Mouse (Mus musculus): ENCODE results near the gene Lpin1. TPM values are rescaled to one million over a fixed set of nuclear protein-coding genes. Genes with fewer than 3 reads are reported as not detected.

Gene Lpin1
- 6.4 and 10.6 TPM in 2 replicates for polyA plus RNA-seq (2016; fragmentation: Nextera tagmentation; extraction: Ambion mirVana)

GRCm38 (mm10) chr12:16610936-16611335 lies at the start of gene Lpin1:
Gene Lpin1, minus strand, starts transcription at chr12:16610966.
- Histone ChIP-seq H3K27me3 (ENCODE audit: insufficient read depth, poor library complexity, severe bottlenecking) (no peaks in the 10 kb centered on the region), H3K27ac (no peak within 1 kb of the TSS), H3K36me3 (no peaks in the 10 kb centered on the region), H3K4me3 (no peak within 1 kb of the TSS), H3K9me3 (no peaks in the 10 kb centered on the region), H3K4me1 (replicated peaks) (no peaks in the 10 kb centered on the region)
- DNase-seq (ENCODE audit: low spot score) = no peak
- 84% methylated on average over 2 of the region's 2 CpGs for WGBS

GRCm38 (mm10) chr12:16656906-16657875 lies 46.4 kb upstream of the Lpin1 start:
- H3K4me1 ChIP-seq (replicated peaks) = peaks cover 8% of the 10 kb centered on the region
- 83% methylated on average over 5 of the region's 5 CpGs for WGBS
- no peak overlapping the region for H3K4me3 ChIP-seq
- no peaks in the 10 kb centered on the region for H3K36me3 ChIP-seq
- DNase-seq (ENCODE audit: low spot score) = no peak
- H3K9me3 ChIP-seq = no peaks in the 10 kb centered on the region
- H3K27ac ChIP-seq = no peak overlapping the region
- H3K27me3 ChIP-seq (ENCODE audit: insufficient read depth, poor library complexity, severe bottlenecking) = peaks cover 39% of the 10 kb centered on the region

DNA sequence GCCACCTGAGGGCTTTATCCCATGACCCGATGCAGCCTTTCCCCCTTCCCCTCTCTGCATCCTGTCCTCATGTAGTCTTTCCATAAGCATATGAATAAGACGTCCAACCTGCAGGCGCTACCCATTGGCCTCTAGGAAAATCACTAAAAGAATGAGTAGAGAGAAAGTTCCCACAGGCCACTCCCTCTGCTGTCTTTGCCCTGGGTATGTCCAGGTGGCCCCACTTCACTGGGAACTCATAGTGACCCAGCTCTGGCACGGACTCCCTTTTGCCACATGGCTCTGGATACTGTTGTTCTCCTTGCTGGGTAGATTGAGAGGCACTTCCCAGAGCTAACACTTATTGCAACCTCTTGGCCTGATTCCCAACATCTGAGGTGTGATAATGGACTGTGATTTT lies 44.8 kb upstream of the Lpin1 start:
- no peaks in the 10 kb centered on the region for H3K9me3 ChIP-seq
- 77% methylated on average over 4 of the region's 4 CpGs for WGBS
- peaks cover 8% of the 10 kb centered on the region for H3K4me1 ChIP-seq (replicated peaks)
- H3K36me3 ChIP-seq = no peaks in the 10 kb centered on the region
- DNase-seq (ENCODE audit: low spot score) = no peak
- H3K27ac ChIP-seq = no peak overlapping the region
- no peak overlapping the region for H3K4me3 ChIP-seq
- peaks cover 46% of the 10 kb centered on the region for H3K27me3 ChIP-seq (ENCODE audit: insufficient read depth, poor library complexity, severe bottlenecking)

- Histone ChIP-seq H3K4me3 (peak within 1 kb of the TSS; percentile 35; the same call in 1 of the 2 replicates), H3K27me3 (ENCODE audit: insufficient read depth, poor library complexity, severe bottlenecking) (peaks cover 46% of the 10 kb centered on the region), H3K9me3 (no peaks in the 10 kb centered on the region), H3K4me1 (replicated peaks) (peaks cover 8% of the 10 kb centered on the region), H3K27ac (no peak within 1 kb of the TSS), H3K36me3 (no peaks in the 10 kb centered on the region)
- whole genome bisulfite sequencing = 7% methylated on average over 58 of the region's 58 CpGs
- peak; percentile 65 for DNase-seq (ENCODE audit: low spot score)
Measured at GRCm38 (mm10) chr12:16653332-16654093, 42.7 kb upstream of the Lpin1 start, which contains the start of gene Ntsr2. Gene Ntsr2, plus strand, starts transcription at chr12:16653382.

DNA sequence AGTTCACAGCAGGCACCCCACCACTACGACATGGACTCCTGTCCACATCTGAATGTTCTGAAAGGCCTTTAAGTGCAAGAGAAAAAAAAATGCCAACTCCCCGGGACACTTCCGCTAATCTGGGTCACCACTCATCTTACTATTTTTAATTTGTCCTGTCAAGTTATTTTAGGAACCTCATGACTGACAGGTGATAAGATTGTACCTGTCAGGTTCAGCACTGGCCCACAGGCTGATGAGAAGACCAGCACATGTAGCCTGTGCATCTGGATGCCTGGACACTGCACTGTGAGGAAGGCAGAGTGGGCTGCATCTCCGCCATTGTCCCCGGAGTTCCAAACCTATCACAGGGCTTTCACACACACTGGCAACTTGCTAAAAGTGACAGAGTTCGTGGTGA lies 39.1 kb upstream of the Lpin1 start:
- H3K36me3 ChIP-seq = no peaks in the 10 kb centered on the region
- no peak overlapping the region for H3K27ac ChIP-seq
- peaks cover 33% of the 10 kb centered on the region for H3K27me3 ChIP-seq (ENCODE audit: insufficient read depth, poor library complexity, severe bottlenecking)
- DNase-seq (ENCODE audit: low spot score) = no peak
- peaks cover 16% of the 10 kb centered on the region for H3K4me1 ChIP-seq (replicated peaks)
- H3K9me3 ChIP-seq = no peaks in the 10 kb centered on the region
- whole genome bisulfite sequencing = 82% methylated on average over 6 of the region's 6 CpGs
- no peak overlapping the region for H3K4me3 ChIP-seq

- 91% methylated on average over 6 of the region's 6 CpGs for whole genome bisulfite sequencing
Measured at GRCm38 (mm10) chr12:16648273-16648672, 37.5 kb upstream of the Lpin1 start.

GRCm38 (mm10) chr12:16646780-16647409 lies 36.1 kb upstream of the Lpin1 start:
- DNase-seq (ENCODE audit: low spot score) = no peak
- no peaks in the 10 kb centered on the region for H3K9me3 ChIP-seq
- no peak overlapping the region for H3K4me3 ChIP-seq
- no peak overlapping the region for H3K27ac ChIP-seq
- peaks cover 22% of the 10 kb centered on the region for H3K4me1 ChIP-seq (replicated peaks)
- no peaks in the 10 kb centered on the region for H3K36me3 ChIP-seq
- 43% methylated on average over 9 of the region's 9 CpGs for WGBS
- peaks cover 4% of the 10 kb centered on the region for H3K27me3 ChIP-seq (ENCODE audit: insufficient read depth, poor library complexity, severe bottlenecking)

More at GRCm38 (mm10) chr12:16648273-16648672, 37.5 kb upstream of the Lpin1 start:
- H3K27me3 ChIP-seq (ENCODE audit: insufficient read depth, poor library complexity, severe bottlenecking) = peaks cover 18% of the 10 kb centered on the region
- no peak for DNase-seq (ENCODE audit: low spot score)
- H3K36me3 ChIP-seq = no peaks in the 10 kb centered on the region
- no peaks in the 10 kb centered on the region for H3K9me3 ChIP-seq
- peaks cover 23% of the 10 kb centered on the region for H3K4me1 ChIP-seq (replicated peaks)
- no peak overlapping the region for H3K27ac ChIP-seq
- no peak overlapping the region for H3K4me3 ChIP-seq

DNA sequence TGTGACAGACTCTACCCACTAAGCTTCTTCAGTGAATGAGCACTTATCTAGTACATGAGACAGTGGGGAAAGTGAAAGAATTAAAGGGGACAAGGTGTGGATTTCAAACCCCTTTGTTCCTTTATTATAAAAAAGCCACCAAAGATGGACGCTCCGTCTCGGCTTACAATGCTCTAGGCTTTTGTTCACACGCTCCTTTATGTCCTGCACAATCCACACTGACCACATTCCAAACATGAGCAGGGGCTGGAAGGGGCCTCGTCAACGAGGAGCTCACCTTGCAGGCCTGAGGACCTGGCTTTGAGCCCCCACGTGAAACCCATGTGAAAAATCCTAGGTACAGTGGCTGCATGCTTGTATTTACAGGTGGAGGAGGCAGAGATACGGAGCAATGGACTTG lies 33.9 kb upstream of the Lpin1 start:
- peaks cover 22% of the 10 kb centered on the region for H3K4me1 ChIP-seq (replicated peaks)
- H3K27me3 ChIP-seq (ENCODE audit: insufficient read depth, poor library complexity, severe bottlenecking) = no peaks in the 10 kb centered on the region
- H3K36me3 ChIP-seq = no peaks in the 10 kb centered on the region
- DNase-seq (ENCODE audit: low spot score) = no peak
- no peaks in the 10 kb centered on the region for H3K9me3 ChIP-seq
- peak overlapping the region; percentile 80 for H3K27ac ChIP-seq
- 48% methylated on average over 8 of the region's 8 CpGs for WGBS
- H3K4me3 ChIP-seq = no peak overlapping the region

- no peaks in the 10 kb centered on the region for H3K9me3 ChIP-seq
- peaks cover 22% of the 10 kb centered on the region for H3K4me1 ChIP-seq (replicated peaks)
- 59% methylated on average over 12 of the region's 12 CpGs for WGBS
- H3K36me3 ChIP-seq = no peaks in the 10 kb centered on the region
- peak; percentile 12 for DNase-seq (ENCODE audit: low spot score)
- no peaks in the 10 kb centered on the region for H3K27me3 ChIP-seq (ENCODE audit: insufficient read depth, poor library complexity, severe bottlenecking)
- peak overlapping the region; percentile 80 for H3K27ac ChIP-seq
- H3K4me3 ChIP-seq = no peak overlapping the region
Measured at GRCm38 (mm10) chr12:16643508-16644345, 33.0 kb upstream of the Lpin1 start.

DNA sequence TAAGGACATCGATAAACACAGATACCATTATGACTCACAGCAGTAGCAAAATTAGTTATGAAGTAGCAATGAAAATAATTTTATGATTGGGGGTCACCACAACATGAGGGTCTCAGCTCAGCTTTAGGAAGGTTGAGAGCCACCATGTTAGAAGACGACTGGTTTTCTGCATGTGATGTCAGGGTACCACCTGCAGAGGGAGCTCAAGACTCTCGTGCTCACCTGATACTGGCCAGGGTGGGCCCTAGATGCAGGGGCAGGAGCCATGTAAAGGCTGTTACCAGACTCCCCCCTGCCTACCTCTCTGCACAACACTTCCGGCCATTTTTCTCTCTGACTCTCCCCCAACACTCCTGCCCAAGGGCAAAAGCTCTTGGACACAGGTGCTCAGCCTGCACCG lies 31.2 kb upstream of the Lpin1 start:
- no peak for DNase-seq (ENCODE audit: low spot score)
- no peak overlapping the region for H3K4me3 ChIP-seq
- H3K36me3 ChIP-seq = no peaks in the 10 kb centered on the region
- no peaks in the 10 kb centered on the region for H3K9me3 ChIP-seq
- 60% methylated on average over 5 of the region's 5 CpGs for WGBS
- H3K27me3 ChIP-seq (ENCODE audit: insufficient read depth, poor library complexity, severe bottlenecking) = no peaks in the 10 kb centered on the region
- H3K4me1 ChIP-seq (replicated peaks) = peaks cover 22% of the 10 kb centered on the region
- no peak overlapping the region for H3K27ac ChIP-seq

GRCm38 (mm10) chr12:16640075-16640474 lies 29.3 kb upstream of the Lpin1 start:
- Histone ChIP-seq H3K36me3 (no peaks in the 10 kb centered on the region), H3K4me1 (replicated peaks) (peaks cover 17% of the 10 kb centered on the region), H3K27me3 (ENCODE audit: insufficient read depth, poor library complexity, severe bottlenecking) (no peaks in the 10 kb centered on the region), H3K9me3 (no peaks in the 10 kb centered on the region), H3K27ac (no peak overlapping the region), H3K4me3 (no peak overlapping the region)
- WGBS = 86% methylated on average over 6 of the region's 6 CpGs
- no peak for DNase-seq (ENCODE audit: low spot score)

Measured in hindbrain, embryonic 10.5 days (tissue).